Mouse (Mus musculus) lung, embryonic 16.5 days (tissue): ENCODE results near the gene Catsper3. TPM values are rescaled to one million over a fixed set of nuclear protein-coding genes. Genes with fewer than 3 reads are reported as not detected.
A peak's percentile ranks its signal among the peaks of the same experiment; 100 is the strongest.

Experiments
- ATAC-seq: fragments of 200-750 bp; cut with Nextera tagmentation; 2 replicates; pipeline ENCODE4 v1.8.0; 2017; ENCODE audit warnings: low read depth, mild to moderate bottlenecking, moderate library complexity
- H3K27ac ChIP-seq: fragments of 300-500 bp; sonication (generic); 2 replicates; pipeline ENCODE4 v1.5.1; 2014; ENCODE audit warnings: mild to moderate bottlenecking, control low read depth, low read length
- H3K27me3 ChIP-seq: fragments of 300-500 bp; sonication (generic); 2 replicates; pipeline ENCODE4 v1.6.1; 2014; ENCODE audit warnings: low read depth, low read length, mixed read lengths; ENCODE audit not compliant: control insufficient read depth, insufficient read depth
- H3K36me3 ChIP-seq: fragments of 300-500 bp; sonication (generic); 2 replicates; pipeline ENCODE4 v1.6.1; 2014; ENCODE audit warnings: low read length; ENCODE audit not compliant: control insufficient read depth, insufficient read depth
- H3K4me1 ChIP-seq: fragments of 300-500 bp; sonication (generic); replicated peaks from 2 replicates; pipeline ENCODE4 v1.6.1; 2014; ENCODE audit warnings: low read length, mixed read lengths; ENCODE audit not compliant: control insufficient read depth, insufficient read depth
- H3K4me2 ChIP-seq: fragments of 300-500 bp; sonication (generic); 2 replicates; pipeline ENCODE4 v1.6.1; 2014; ENCODE audit warnings: low read depth, low read length, control low read depth
- H3K4me3 ChIP-seq: fragments of 300-500 bp; sonication (generic); 2 replicates; pipeline ENCODE4 v1.5.1; 2014; ENCODE audit warnings: mild to moderate bottlenecking, low read length, control low read depth
- H3K9ac ChIP-seq: fragments of 300-500 bp; sonication (generic); 2 replicates; pipeline ENCODE4 v1.6.1; 2014; ENCODE audit warnings: low read length, control low read depth
- H3K9me3 ChIP-seq: fragments of 300-500 bp; sonication (generic); 2 replicates; pipeline ENCODE4 v1.6.1; 2016; ENCODE audit warnings: low read length; ENCODE audit not compliant: control insufficient read depth
- WGBS: fragments of 180-500 bp; shearing (Covaris S2); extraction: QIAGEN DNeasy Blood & Tissue Kit; methylation state at CpG from one replicate; pipeline ENCODE4 v1.1.7; 2014; 5-methylcytosine and 5-hydroxymethylcytosine counted together
- polyA plus RNA-seq: library from polyadenylated mRNA; unstranded; fragments of >200 nt; fragmentation: Nextera tagmentation; extraction: Ambion mirVana; gene quantifications from 2 replicates; pipeline ENCODE4 v1.2.1, GENCODE M21; 2015

Catsper3 gene
- polyA plus RNA-seq, 1 experiment from 2014 or later = not detected

- Histone ChIP-seq H3K36me3 (no peaks in the 10 kb centered on the region), H3K27me3 (peaks cover 90% of the 10 kb centered on the region), H3K9ac (no peak overlapping the region), H3K9me3 (no peaks in the 10 kb centered on the region), H3K27ac (no peak overlapping the region), H3K4me1 (peaks cover 16% of the 10 kb centered on the region), H3K4me3 (peak overlapping the region; percentile 30), H3K4me2 (peak overlapping the region; percentile 52)
- ATAC-seq = no peak; the same call in 1 of the 2 replicates
- 1% methylated on average over 48 of the region's 48 CpGs for WGBS
These were observed 45.9 kb downstream of the Catsper3 start for GRCm38 (mm10) chr13:55830081-55830832.

GRCm38 (mm10) chr13:55830833-55831721, 46.7 kb downstream of the Catsper3 start:
- Histone ChIP-seq H3K9ac (0 out of 2 replicates have a peak overlapping the region, but pooled peaks have one; percentile 9), H3K36me3 (no peaks in the 10 kb centered on the region), H3K4me2 (peak overlapping the region; percentile 52), H3K27ac (no peak overlapping the region), H3K4me1 (peaks cover 9% of the 10 kb centered on the region), H3K9me3 (no peaks in the 10 kb centered on the region), H3K4me3 (peak overlapping the region; percentile 30), H3K27me3 (peaks cover 89% of the 10 kb centered on the region)
- ATAC-seq = peak; percentile 41; the same call in 1 of the 2 replicates
- under 1% methylated on average over 56 of the region's 82 CpGs for WGBS

GRCm38 (mm10) chr13:55831722-55832160, 47.4 kb downstream of the Catsper3 start:
- Histone ChIP-seq H3K9ac (no peak overlapping the region), H3K9me3 (no peaks in the 10 kb centered on the region), H3K36me3 (no peaks in the 10 kb centered on the region), H3K27me3 (peaks cover 91% of the 10 kb centered on the region), H3K4me1 (peaks cover 9% of the 10 kb centered on the region), H3K4me3 (0 out of 2 replicates have a peak overlapping the region, but pooled peaks have one; percentile 30), H3K4me2 (peak overlapping the region; percentile 52; the same call in 1 of the 2 replicates), H3K27ac (no peak overlapping the region)
- ATAC-seq = no peak
- WGBS = 5% methylated on average over 25 of the region's 25 CpGs

- no peak overlapping the region for H3K27ac ChIP-seq
- peaks cover 96% of the 10 kb centered on the region for H3K27me3 ChIP-seq
- peaks cover 9% of the 10 kb centered on the region for H3K4me1 ChIP-seq
- H3K36me3 ChIP-seq = no peaks in the 10 kb centered on the region
- no peaks in the 10 kb centered on the region for H3K9me3 ChIP-seq
- H3K9ac ChIP-seq = no peak overlapping the region
- 37% methylated on average over 1 of the region's 1 CpGs for WGBS
- H3K4me2 ChIP-seq = no peak overlapping the region
- ATAC-seq = no peak
- H3K4me3 ChIP-seq = no peak overlapping the region
These were observed 48.2 kb downstream of the Catsper3 start for GRCm38 (mm10) chr13:55832602-55833001.

- Histone ChIP-seq H3K27ac (no peak overlapping the region), H3K9ac (no peak overlapping the region), H3K4me1 (peaks cover 9% of the 10 kb centered on the region), H3K9me3 (no peaks in the 10 kb centered on the region), H3K27me3 (peaks cover 95% of the 10 kb centered on the region), H3K36me3 (no peaks in the 10 kb centered on the region), H3K4me2 (no peak overlapping the region), H3K4me3 (no peak overlapping the region)
- ATAC-seq = no peak
- WGBS = 10% methylated on average over 7 of the region's 7 CpGs
These were observed 49.6 kb downstream of the Catsper3 start for GRCm38 (mm10) chr13:55833921-55834320.

GRCm38 (mm10) chr13:55834667-55835066, 50.3 kb downstream of the Catsper3 start:
- no peak overlapping the region for H3K27ac ChIP-seq
- H3K4me2 ChIP-seq = no peak overlapping the region
- no peak overlapping the region for H3K9ac ChIP-seq
- WGBS = 8% methylated on average over 5 of the region's 5 CpGs
- no peak for ATAC-seq
- H3K27me3 ChIP-seq = peaks cover 97% of the 10 kb centered on the region
- H3K9me3 ChIP-seq = no peaks in the 10 kb centered on the region
- H3K36me3 ChIP-seq = no peaks in the 10 kb centered on the region
- H3K4me1 ChIP-seq = peaks cover 9% of the 10 kb centered on the region
- H3K4me3 ChIP-seq = no peak overlapping the region

GRCm38 (mm10) chr13:55835548-55836097, 51.3 kb downstream of the Catsper3 start:
- Histone ChIP-seq H3K27ac (no peak overlapping the region), H3K9me3 (no peaks in the 10 kb centered on the region), H3K4me3 (no peak overlapping the region), H3K9ac (no peak overlapping the region), H3K4me2 (no peak overlapping the region), H3K36me3 (no peaks in the 10 kb centered on the region), H3K4me1 (peaks cover 5% of the 10 kb centered on the region), H3K27me3 (peaks cover 97% of the 10 kb centered on the region)
- WGBS = 1% methylated on average over 33 of the region's 33 CpGs
- ATAC-seq = no peak

- no peak for ATAC-seq
- Histone ChIP-seq H3K9ac (no peak within 1 kb of the TSS), H3K4me1 (no peaks in the 10 kb centered on the region; the same call in 1 of the 2 replicates), H3K27ac (no peak within 1 kb of the TSS), H3K27me3 (peaks cover 97% of the 10 kb centered on the region), H3K9me3 (no peaks in the 10 kb centered on the region), H3K4me3 (no peak within 1 kb of the TSS), H3K36me3 (no peaks in the 10 kb centered on the region), H3K4me2 (no peak within 1 kb of the TSS)
- under 1% methylated on average over 36 of the region's 36 CpGs for WGBS
These were observed 51.8 kb downstream of the Catsper3 start, which contains the start of gene Pitx1 for GRCm38 (mm10) chr13:55836142-55836625. Gene Pitx1, minus strand, starts transcription at chr13:55836192.
